Mouse (Mus musculus) layer of hippocampus, postnatal 25 days (tissue): ENCODE measurements at regions not wholly inside any gene's neighbourhood (a gene's known extent, or its start where the extent isn't known, plus 50 kb on each side); places are given as distances from the start of the nearest gene placed in this dataset.
A peak's percentile ranks its signal among the peaks of the same experiment; 100 is the strongest.

Experiments used
- DNase-seq, 2 experiments: peaks; one replicate each; pipeline ENCODE4 v3.0.0; 2022; ENCODE audit warnings: mixed read lengths in 2 of 2, low spot score in 1 of 2; ENCODE audit errors: extremely low spot score in 1 of 2

DNA sequence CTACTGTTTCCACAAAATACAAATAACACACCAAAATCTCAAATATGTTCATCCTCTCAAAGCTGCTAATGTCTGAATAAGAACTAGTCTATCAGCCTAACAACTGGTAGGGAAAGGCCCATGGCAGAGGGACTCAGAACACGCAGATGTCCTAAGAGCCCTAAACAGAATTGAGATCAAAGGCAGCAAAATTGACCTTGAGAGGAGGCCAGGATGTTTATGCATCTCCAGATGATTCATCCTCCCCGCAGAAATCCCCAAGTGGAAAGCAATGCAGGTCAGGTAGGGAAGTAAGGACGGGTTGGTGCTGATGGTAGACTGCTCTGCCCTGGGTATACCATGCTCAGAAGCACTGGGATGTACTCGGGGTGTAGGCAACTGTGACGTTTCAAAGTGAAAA lies 89.0 kb upstream of the Tmem150c start:
- DNase-seq = no peak

DNA sequence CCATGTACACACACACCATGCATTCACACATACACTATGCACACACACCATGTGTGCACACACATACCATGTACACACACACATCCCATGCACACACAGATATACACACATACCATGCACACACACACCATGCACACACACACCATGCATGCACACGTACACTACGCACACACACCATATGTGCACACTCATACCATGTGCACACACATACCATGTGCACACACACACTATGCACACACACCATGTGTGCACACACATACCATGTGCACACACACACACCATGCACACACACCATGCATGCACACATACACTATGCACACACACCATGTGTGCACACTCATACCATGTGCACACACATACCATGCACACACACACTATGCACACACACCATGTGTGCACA lies 87.1 kb upstream of the Tmem150c start:
- DNase-seq = no peak

DNA sequence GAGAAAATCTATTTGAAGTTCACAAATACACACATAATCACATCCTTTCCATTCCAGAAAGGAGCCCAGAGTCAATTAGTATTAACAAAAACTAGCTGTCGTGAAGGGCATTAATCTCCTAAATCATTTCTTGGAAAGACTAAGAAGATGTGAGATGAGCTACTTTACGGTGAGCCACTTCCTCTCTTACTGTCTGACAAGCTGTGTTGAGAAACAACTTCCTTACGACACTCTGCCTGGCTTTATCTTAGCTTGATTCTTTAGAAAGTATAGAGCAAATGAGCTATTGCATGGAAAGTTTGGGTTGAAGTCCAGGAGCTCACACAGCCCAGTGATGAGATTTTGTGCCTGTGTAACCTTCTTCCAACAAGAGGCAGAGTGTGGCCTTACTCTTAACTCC lies 85.2 kb upstream of the Tmem150c start:
- DNase-seq = no peak

DNA sequence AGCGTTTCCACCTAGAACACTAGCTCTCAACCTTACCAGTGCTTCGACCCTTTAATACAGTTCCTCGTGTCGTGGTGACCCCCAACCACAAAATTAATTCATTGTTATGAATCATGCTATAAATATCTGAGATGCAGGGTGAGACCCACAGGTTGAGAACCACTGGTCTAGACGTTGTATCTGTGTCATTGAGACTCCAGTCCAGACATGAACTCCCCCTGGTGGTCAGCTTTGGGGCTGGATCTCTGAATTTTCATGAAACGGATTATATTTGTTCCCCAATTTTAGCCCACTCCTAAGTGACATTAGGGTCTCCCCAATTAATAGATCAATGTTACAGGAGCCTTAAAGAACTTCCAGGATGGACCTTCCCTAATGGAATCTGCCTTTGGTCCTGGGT lies 81.3 kb upstream of the Tmem150c start:
- peak; percentile 46 to 73 for DNase-seq

DNA sequence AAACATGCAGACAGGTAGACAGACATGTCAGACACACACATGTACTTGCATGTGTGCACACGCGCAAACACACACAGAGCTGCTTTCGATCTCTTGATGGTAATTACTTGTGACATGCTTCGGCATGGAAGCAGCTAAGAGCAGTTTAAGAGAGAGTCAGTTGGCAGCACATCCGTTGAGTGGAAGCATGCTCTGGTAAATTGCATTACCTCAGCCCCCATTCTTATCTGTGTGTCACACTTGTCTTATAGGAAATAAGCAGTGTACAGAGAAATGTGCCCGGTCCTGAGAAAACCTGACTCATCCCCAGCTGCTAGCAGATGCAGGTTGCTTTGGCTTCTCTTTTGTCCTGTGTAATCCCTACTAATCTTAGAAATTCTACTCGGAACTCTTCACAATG lies 80.0 kb upstream of the Tmem150c start:
- DNase-seq = no peak

DNA sequence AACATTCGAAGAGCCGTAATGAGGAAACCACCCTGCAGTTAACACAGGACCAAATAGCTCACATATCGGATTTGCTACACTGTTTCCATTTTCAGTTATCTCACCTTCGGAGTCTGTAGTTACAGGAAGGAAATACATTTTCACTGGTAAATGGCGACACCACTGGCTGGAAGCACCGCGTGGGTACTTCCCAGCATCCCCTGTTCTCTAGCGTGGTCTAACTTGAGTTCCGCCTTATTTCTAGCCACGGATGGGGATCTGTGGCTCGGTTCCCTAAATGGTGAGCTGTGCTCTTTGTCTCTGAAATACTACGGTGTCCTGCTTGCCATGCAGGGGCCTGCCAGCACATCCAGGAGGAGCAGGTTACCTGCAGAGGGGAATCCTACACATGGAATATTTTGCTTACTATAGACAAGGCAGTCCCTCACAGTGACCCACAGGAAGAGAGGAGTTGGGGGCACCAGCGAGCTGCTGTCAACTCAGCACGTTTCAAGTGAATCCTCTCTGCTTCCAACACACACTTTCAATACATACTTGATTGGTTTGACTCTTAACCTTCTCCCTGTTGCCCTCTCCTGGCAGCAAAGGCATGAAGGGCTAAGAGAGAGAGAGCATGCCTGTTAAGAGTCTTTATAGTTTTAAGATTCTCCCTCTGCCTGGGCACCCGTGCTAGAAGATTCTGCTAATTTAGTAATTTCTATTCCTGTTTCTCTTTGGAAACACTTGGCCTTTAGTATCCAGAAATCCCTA lies 78.9 kb upstream of the Tmem150c start:
- DNase-seq = no peak

DNA sequence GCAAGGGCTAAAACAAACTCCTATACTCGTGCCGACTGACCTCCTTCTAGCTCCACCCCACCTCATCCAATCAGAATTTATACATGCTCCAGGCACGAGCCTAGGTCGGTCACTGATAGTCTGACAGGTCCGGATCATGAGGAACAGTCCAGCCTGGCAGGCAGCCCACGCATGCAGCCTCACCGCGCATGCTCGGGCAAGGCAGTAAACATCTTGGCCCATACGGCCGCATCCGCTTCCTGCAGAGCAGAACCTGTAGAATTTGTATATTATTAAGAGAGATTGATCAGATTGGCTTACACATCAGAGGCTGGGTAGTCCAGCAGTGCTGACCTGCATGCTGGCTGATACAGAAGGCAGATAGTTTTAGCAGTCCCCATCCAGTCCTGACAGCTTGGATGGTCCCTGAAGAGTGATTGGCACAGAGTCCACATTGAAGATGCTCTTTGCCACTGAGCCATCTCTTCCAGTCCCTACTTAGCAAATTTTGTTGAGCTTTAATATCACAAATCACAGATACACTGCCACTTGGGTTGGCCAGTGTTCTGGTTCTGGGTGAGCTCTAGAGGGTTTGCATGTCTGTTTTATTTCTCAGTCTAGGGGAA lies 78.2 kb upstream of the Tmem150c start:
- DNase-seq = no peak

DNA sequence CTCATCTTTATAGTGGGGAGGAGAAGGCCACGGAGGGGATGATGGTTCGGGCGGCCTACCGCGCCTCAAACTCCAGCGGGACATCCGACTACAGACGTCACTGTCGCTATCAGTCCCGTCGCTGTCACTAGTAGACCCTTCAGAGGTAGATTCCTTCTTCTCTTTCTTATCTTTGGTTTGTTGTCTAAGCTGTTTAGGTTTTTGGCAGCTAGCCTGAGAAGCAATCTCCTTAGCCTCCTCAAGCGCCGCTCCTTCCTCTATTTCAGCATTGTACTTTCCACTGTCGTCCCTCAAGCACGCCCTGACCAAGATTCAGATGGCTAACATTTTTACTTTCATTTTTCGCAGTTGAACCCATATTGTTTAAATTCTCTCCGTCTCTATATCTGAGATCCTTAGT lies 76.7 kb upstream of the Tmem150c start:
- DNase-seq = no peak

DNA sequence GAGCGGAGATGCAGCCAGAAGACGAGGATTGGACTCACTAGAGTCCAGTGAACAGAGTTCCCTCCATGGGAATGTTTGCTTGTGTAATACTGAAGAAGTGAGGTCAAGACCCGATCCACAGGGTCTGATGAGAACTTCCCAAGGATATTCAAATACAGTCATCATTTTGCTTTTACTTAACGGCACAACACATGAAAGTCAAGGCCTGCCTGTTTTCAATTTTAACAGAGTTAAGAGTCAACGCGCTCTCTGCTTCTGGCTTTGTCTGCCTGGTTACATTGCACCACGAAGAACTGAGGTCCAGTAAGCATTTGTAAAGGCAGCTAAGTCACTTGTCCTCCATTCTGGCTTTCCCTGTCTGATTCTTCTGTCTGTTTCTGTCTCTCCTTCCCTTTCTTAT lies 72.5 kb upstream of the Tmem150c start:
- DNase-seq = no peak

DNA sequence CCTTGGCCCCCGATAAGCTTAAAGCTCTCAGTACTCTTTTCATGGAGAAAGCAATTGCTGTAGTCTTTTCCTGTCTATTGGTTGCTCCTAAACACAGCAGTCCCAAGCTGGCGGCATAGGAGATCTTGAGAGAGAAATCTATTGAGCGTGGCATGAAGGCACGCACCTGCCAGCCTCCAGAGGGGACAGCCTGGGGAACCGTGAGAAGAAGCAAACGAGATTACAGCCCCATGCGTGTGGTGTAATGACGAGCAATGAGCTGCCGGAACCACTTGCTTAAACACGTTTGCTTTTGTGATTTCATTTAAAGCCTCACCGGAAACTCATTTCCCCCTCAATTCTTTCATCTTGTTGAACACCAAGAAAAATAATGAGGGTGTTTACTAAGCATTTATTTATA lies 72.0 kb upstream of the Tmem150c start:
- no peak for DNase-seq

DNA sequence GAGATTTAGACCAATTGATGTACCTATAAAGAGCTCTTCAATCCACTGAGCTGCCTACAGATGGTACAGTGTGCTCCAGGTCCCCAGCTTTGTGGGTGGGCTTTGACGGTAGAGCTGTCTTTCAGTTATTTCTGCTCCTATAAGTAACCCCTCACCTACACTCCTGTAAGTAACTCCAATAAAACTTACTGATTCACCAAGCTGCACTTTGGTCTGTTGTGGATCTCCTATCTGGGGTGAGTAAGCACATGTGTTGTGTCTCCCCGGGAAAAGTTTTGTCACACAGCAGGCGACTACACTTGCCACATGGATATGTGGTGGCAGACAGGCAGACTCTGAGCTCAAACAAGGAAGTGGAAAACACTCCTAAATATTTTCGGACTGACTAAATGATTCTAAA lies 70.4 kb upstream of the Tmem150c start:
- no peak for DNase-seq

DNA sequence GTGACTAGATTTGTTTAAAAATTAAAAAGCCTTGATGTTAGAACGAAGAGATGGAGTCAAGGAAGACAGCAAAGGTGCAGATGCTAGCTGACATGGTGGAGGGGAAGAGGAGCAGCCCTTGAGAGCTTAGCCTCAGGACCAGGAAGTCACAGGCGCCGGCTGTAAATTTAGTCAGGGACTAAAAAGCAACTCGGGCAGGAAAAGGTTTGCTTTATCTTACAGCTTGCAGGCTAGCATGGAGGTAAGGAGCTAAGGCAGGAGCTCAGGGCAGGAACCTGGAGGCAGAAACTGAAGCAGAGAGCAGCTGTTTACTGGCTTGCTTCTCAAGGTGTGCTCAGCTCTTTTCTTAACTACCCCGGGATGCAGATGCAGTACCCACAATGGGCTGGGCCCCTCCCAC lies 68.3 kb upstream of the Tmem150c start:
- no peak for DNase-seq

DNA sequence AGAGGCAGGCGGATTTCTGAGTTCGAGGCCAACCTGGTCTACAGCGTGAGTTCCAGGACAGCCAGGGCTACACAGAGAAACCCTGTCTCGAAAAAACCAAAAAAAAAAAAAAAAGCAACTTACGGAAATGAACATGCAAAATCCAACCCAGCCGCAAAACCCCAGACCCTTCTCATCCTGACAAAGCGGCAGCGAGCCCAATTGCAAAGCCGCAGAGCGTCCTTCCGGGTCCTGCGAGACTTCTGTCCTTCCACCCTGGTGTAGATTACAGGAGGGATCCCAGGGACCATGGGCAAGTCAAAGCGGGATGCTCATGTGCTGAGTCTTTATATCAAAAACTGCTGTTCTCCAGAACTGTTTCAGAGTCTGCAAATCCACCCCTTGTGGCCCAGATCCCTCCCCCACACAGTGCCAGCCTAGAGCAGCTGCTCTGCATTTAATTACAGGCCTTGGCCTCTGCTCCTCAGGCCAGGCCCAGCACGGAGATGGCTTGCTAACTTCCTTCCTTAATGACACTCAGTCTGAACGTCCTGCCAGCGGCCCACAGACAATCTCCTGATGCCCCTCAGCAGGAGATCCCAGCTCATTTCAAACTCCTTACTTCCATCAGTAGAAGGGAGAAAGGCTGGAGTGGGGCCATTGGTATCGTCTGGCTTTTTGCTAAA lies 67.1 kb upstream of the Tmem150c start:
- no peak for DNase-seq

DNA sequence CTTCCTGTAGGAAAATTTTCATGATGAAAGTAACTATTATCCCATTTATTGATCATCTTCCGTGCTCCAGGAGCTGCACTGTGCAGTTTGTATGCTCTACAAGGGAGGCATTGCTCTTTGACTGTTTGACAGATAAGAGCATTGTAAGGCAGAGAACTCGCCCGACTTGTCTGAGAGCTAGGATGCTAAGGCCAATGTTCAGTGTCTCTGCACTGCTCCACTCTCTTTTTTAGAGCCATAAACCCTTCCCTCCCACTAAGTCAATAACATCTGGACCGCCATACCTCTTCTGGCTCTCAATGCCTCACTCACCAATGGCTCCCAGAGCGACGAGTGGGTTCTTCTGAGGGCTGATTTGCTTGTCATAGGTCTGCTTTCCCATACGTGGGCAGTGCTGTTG lies 65.9 kb upstream of the Tmem150c start:
- no peak for DNase-seq

DNA sequence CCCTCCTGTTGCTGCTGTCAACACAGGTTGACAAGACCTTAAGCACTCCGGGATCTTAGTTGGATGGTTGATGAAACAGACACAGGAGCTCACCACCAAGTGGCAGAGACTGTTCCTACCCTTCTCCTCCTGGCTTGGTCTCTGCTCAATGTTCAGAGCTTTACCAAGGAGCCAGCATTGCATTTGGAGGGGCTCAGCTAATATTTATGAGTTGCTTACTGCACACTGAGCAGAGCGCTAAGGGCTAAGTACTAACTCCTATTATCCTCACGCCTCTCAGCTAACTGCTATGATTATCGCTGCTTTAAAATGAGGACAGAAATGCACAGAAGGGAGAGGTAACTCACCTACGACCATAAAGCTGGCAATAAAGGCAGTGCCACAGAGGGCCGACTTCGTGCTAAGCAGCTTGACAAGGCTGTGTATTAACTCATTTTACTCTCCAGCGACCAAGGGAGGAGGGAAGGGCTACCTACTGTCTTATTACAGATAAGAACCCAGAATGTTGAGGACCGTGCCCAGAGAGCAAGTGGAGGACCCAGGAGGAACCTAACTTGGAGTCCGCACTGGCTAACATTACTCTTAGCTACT lies 65.3 kb upstream of the Tmem150c start:
- DNase-seq = no peak

DNA sequence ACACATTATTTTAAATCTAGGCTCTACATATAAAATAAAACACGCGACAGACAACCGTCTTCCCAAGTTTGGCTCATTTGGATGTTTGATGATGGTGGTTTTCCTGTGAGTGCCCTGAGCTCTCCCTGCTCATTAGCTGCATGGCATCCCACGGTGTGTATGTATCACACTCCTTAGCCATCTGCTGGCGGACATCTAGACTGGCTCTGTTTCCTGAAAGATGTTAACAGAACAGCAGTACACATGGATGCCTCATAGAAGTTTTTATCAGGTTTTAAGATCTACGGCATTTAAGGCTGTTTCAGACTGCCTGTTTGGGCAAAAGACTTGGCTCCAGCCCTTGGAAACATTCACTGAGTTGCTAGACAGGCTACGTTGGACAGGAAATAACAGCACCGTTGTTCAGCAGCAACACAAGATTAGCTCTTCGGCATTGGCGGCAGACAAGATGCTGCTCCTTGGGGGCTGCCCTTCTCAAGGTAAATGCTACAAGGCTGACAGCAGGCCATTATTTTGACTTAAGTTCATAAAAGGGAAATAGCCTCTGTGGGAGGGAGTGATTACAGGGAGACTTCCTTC lies 61.5 kb upstream of the Tmem150c start:
- no peak for DNase-seq

DNA sequence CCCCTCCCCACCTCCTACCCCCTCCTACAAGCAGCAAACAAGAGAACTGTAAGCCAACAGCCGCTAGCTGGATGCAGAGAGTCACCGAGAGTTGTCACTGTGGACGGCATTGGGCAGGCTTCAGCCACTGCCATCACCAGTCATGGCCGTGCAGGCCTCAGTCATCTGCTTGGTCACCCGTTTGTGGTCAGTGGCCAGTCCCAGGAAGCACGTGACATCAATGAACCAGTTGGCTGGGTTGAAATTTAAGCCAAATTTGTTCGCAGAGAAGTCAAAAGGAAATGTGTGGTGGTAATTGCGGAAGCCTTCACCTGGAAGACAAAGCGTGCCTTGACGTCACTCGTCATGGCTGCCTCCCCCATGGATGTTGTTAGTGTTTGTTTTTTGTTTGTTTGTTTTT lies 60.7 kb upstream of the Tmem150c start:
- no peak for DNase-seq

DNA sequence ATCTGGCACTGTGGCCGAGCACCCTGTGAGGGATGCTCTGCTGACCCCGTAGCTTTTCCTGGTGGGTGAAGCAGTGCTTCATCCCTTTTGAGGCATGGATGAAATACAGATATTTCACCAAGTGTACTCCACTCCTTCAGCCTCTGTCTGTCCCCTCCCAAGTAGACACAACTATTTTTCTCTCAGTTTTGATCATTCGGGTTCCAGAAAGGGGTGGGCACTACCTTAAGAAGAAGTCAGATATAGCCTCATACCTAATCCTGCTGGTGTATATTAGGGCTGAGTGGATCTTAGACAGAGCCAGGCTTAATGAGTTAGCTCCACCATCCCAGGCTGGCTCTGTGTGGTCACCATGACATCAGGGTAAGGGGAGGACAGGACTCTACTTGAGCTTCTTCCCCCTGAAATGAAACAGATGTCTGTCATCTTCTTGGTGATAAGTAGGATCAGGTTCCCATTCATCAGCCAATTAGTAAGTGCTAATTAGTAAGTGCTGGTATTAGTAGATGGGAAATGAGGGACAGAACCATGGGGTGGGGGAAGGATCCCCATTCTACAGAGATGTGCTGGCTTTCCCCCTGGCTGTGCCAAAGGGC lies 58.7 kb upstream of the Tmem150c start:
- no peak for DNase-seq

DNA sequence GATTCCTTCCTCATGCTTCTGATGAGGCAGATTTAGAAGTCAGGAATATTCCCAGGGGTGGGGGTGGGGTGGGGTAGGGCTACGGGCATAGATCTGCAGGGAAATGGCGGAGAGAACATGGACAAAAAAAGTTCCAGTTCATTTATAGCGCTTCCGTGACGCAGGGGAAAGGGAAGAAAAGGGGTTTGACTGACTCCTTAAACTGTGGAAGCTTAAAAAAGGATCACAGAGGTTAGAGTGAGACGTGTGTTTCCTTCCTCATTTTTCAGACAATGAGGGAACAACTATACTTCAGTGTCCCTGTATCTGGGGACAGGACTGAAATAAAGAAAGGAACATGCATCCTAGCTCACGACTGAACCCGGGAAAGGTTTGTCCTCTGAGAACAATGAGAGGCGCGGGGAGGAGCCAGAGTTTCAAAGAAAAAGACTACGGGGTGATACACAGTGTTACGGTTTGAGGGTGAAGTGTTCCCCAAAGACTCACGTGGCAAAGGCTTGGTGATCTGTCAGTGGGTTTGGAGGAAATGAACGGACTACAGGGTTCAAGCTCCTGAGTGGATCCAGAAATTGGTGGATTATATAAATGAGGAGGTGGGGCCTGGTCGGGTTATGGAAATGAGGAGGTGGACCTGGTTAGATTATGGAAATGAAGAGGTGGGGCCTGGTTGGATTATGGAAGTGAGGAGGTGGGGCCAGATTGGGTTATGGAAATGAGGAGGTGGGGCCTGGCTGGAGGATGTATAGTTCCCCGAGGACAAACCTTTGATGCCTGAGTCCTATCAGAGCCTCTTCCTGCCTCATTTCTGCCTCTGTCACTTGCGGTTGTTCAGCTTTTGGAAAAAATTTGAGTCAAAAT lies 57.8 kb upstream of the Tmem150c start:
- no peak for DNase-seq

DNA sequence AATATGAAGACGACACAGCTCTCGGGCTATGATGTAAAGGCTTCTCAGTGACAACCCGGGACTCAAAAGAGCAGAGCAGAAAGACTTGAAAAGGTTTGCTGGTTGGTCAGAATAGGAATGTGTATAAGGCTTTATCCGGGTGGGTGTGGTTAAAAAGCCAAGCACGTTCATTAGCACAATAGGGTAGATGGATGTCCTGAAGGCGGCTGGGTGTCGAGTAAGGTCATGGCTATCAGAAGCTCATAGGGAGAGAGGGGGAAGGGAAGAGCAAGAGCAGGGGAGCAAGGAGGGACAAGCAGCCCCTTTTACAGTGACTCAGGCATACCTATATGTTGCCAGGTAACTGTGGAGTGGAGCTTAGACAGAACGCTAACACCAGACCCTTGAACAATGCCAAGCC lies 54.3 kb upstream of the Tmem150c start:
- no peak for DNase-seq
